Mouse (Mus musculus): ENCODE measurements at regions not wholly inside any gene's neighbourhood (a gene's known extent, or its start where the extent isn't known, plus 50 kb on each side); places are given as distances from the start of the nearest gene placed in this dataset.
A peak's percentile ranks its signal among the peaks of the same experiment; 100 is the strongest.

DNA sequence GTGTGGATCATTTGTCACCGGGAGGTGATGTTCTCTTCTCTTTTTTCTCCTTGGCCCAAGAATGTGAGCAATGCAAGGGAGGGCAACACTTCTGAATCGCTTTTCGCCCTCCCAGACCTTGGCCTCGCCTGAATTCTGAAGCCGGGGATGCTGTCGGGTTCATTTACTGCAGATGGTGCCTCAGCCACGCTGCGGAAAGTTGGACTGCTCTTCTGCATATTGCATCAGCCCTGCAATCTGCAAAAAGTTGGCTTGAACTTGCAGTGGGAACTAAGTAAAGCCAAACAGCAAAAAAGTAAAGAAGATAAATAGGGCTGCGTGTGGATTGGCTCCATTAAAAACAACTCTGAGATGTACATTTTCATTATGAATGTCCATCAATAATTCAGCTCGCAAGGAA lies 55.9 kb upstream of the Dok5 start:
- no peak for DNase-seq
- intact Hi-C loops (cut with DNase I) = no loop called here

DNA sequence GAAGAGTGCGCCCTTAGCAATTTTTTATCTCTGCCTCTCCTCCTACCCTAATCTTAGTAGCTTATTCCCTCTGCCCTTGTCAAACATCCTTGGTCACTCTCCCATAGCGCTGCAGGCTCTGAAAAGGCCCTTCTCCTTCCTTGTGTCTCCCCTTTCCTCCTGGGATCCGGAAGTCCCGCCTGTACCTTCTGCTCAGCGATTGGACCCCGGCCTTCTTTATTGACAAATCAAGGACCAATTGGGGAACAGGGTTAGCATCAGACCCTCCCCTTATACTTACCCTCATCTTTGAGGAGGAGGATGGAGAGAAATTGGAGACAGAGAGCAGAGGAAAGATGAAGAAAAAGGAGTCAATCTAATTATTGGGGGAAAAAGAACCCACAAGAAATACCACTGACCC lies 57.9 kb upstream of the Dok5 start:
- no peak for DNase-seq
- intact Hi-C loops (cut with DNase I) = no loop called here

DNA sequence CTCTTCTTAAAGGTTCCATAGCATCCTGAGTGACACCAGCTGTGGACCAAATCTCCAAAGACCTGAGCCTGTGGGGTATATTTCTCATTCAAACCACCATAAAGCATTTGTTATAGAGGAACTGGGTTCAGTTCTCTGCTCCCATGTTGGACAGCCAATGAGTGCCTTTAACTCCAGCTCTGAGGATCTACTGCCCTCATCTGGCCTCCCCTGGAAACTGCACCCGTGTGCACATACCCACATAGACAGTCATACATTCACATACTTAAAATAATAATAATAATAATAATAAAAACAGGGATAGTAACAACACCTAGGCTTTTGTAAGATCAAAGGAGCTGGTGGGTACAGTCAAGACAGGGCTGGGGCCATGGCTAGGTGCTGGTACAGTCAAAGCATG lies 58.8 kb upstream of the Dok5 start:
- intact Hi-C loops (cut with DNase I) = no loop called here
- no peak for DNase-seq

DNA sequence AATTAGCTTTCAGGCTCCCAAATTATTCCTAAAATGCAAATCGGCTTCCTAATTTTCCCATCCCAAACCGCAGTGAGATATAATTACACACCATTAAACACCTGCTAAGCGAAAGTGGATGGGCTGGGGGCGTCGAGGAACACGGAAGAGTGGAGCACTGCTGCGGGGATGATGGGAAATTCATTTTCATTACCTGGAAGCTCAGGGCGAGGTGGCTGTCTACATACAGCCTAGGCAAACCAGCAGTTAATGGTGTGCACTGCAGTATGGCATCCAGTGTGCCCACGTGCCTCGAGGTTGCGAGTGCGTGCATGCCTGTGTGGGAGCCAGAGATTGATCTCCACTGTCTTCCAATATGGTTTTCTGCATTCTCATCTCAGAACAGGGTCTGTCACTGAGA lies 62.6 kb upstream of the Dok5 start:
- intact Hi-C loops (cut with DNase I) = no loop called here

DNA sequence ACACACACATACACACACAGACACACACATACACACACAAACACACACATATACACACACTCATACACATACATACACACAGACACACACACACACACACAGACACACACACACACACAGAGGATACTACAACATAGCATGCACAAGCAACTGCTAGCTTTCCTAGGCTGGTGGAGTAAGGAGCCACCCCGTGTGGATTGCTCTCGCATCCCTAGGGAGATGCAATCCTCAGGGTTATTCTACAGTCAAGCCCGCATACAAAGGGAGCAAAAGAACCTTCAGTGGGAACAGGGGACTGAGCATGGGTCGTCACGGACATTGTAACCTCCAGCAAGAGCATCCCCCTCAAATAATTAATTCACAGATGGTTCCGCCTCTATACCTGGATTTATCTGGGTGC lies 63.1 kb upstream of the Dok5 start:
- intact Hi-C loops (cut with DNase I) = no loop called here
- DNase-seq = no peak

More for the DNA sequence above, 62.6 kb upstream of the Dok5 start:
- DNase-seq = no peak

DNA sequence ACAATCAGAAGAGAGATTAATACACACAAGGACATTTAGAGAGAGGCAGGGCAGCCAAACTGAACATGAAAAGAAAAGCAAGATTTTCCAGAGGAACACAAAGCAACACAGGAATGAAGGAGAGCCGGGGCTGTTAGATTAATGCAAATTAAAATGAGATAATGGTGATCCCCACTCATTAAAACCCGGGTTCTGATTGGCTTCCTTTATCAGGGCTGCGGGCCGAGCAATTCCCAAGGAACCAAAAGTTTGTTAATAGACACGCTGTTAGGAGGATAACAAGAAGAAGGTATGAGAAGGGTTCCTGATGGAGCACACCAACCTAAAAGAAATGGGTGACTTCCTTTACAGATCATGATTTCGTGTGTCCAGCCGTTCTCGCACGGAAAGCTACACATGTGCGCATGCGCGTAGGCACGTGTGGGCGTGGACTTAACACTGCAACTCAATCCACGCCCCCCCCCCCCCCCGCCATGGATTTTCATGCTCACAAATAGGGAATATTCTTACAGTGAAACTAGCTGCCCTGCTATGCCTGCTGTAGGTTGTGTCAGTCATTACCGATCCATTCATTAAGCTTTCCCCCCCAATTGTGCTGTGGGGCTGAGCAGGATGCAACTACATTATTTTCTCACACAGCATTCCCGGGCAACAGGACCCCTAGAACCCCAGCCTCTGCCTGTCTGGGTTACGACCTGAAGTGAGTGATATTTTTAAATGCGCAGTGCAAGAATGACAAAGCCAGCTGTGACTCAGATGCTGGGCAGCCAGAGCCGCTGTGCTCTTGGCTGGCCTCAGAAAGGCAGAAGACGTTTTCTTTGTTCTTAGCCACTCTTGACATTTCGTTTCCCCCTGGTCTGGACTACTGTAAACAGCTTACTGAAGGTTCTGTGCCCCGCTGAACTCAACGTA lies 60.5 kb upstream of the 4930470P17Rik start:
- intact Hi-C loops (cut with DNase I) = no loop called here
- no peak for DNase-seq

DNA sequence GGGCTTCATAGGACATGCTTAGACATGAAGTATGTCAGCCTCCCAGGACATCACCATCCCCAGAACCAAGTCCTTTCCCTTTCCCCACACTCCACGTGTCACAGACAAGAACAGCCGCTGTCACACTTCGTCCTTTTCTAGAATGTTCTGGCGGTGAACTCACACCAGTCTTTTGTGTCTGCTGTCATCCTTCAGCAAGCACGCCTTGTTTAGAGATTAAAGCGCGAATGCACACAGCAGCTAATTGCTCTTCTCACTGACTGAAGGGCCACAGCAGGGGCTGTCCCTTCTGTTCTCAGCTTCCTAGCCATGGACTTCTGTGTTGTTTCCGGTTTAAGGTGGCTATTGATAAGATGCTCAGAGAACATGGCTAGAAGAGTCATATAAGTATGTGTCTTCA lies 57.5 kb upstream of the 4930470P17Rik start:
- intact Hi-C loops (cut with DNase I) = no loop called here
- no peak for DNase-seq

DNA sequence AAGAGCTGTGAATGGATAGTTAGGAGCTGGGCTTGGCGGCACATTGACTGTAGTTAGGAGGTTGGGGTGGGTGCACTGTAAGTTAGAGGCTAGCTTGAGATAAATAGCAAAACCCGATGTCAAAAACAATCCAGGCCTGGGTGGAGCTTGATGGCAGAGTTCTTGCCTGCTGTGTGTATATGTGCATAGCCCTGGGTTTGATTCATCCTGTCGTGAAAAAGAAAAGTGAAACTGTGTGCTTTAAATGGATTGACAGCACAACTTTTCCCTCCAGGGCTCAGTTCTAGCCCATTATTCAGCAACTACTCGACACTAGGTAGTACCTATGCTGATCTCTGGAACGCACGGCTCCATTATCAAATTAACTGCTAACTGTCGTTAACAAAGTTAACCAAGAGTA lies 56.7 kb upstream of the 4930470P17Rik start:
- DNase-seq = no peak
- intact Hi-C loops (cut with DNase I) = no loop called here

DNA sequence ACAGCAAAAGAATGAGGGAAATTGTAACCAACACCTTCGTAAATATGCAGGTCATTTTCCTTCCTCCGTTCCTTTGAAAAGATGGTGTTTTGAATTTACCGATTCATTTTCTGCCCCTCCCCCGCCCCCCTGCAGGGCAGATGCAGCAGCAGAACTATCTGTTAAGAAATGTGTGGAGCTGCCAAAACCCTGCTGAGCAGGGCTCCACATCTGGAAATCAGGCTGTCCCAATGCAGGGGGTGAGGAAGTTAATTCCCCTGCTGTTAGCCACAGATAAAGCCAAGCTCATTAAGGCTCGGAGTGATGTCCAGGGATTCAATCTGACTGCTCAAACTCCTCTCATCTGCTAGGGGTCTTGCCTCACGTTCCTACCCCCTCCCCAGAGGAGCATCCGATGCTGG lies 56.0 kb upstream of the 4930470P17Rik start:
- intact Hi-C loops (cut with DNase I) = no loop called here
- DNase-seq = no peak

DNA sequence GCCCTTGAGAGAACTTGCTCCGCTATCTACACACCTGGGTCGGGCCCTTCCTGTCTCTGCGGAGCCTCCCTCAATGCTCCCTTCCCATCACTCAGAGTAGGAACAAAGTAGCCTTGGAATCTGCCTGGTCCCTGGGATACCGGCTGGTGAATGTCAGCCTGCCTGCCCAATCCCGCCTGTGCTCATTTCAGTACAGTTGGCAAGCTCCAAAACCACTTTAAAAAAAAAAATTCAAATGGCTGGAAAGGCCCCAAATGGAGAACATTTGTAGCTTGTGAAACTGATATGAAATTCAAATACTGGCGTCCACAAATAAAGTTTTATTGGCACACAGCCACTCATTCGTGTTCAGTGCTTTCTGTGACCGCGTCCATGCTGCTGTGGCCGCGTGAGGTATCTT lies 50.3 kb upstream of the 4930470P17Rik start:
- intact Hi-C loops (cut with DNase I) = no loop called here
- DNase-seq = peak; percentile 8 to 14

All from heart, postnatal 10 days (tissue).